Mouse (Mus musculus) kidney, adult 8-10 months (tissue): Measurements from ENCODE around the gene Tpm1.

Experiments used
- DNase-seq, 2 experiments: peaks; one replicate each; pipeline ENCODE4 v3.0.0; 2022

Tpm1 gene

DNA sequence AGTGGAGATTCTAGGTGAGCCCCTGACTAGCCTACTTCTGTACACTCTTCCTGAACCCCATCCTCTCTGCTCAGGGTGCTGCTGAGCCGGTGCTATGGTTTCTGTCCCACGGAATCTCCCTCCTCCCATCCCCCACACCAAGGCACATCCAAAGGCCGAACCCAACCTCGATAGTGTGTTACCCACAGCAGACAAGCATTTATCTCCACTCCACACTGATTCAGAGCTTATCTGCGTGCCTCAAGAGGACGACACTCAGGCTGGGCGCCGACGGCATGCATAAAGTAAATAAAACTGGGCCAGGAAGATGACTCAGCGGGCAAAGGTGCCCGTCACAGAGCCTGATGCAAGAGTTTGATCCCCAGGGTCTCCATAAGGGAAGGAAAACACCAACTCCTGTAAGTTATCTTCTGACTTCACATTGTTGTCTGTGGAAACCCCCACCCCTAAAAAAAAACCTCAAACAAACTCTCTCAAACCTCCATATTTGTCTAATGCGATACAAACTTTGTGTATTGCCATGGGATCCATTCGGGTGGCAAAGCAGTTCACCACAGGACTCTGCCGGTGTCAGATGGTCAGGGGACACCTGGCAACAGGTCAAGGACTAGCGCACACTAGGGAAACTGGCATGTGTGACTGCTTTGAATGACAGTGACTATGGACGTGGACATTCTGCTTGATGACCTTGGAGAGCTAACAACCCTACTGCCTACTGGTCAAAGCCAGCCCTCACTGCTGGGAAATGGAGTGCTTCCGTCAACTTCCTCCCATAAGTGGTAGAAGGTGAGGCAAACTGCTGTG lies 24.1 kb downstream of the Tpm1 start:
- no peak for DNase-seq

DNA sequence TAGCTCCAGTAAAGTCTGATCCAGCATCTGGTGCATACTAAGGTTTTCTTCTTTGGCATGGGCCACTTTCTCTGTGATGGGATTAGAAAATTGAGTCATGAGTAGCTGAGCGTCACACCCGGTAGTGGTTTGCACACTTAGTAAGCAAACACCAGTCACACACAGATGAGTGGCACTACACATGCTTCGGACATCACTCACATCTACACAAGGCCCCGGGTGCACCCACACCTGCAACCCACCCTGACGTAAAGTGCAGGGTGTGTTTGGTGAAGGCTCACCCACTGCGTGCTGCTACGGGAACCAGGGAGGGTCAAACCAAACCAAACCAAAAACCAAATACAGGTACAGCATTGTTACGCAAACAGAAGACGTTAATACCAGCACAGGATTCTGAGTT lies 25.8 kb downstream of the Tpm1 start:
- DNase-seq: no peak

DNA sequence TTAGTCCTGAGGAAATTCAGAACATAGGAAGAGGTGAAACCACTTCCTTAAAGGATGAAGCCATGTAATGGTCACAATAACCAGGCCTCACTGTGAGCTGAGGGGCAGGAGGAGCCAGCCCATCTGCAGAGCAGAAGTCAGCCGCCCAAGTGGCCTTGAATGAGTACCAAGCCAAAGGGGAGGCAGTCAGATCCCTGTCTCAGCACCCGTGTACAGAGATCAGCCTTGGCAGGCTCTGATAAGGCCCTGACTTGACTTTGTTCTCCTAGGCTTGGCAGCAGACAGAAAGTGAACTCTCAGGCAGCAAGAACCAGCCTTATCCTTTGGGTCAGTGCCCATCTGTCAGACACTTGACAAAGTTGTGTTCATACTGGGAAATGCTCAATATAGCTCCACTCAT lies 29.1 kb downstream of the Tpm1 start:
- DNase-seq: no peak

- no peak for DNase-seq
Measured at GRCm38 (mm10) chr9:67013501-67013900, 35.7 kb downstream of the Tpm1 start.

DNA sequence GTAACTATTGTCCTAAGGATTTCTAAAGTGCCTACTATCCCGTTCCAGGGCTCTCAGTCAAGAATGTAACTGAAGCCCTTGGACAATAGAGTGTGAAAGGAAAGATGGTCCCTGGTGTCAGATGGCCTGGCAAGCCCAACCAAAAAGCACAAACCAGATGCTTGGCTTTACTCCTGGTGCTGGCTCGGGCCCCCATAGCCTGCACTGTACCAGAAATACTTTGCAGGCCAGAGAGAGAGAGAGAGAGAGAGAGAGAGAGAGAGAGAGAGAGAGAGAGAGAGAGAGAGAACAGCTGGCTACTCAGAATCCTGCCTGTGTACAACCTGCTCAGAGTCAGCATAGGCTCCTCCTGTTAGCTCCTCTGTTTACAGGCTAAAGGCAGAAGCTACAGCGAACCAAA lies 36.7 kb downstream of the Tpm1 start:
- DNase-seq: no peak

GRCm38 (mm10) chr9:67011483-67011882 lies 37.7 kb downstream of the Tpm1 start:
- DNase-seq: no peak

- no peak for DNase-seq
Measured at GRCm38 (mm10) chr9:67008781-67009180, 40.4 kb downstream of the Tpm1 start.

DNA sequence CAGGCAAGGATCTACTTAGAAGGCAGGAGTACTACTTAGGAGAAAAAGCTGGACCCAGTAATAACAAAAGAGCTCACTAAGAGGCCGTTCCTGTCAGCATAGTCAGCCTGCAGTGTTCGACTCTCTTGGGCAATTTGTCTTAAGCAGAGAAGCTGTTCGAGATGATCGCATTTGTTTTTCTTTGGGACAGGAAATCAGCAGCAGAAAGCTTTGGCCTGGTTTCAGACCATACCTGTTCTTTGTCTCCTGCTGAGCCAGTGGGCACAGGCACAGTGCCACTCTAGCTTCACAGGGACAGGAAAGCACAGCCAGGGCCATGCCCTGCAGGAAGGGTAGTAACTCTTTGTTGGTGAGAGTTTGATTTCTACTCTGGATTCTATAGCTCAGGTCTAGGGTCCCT lies 42.8 kb downstream of the Tpm1 start:
- no peak for DNase-seq

GRCm38 (mm10) chr9:67005161-67005742 lies 44.0 kb downstream of the Tpm1 start:
- no peak for DNase-seq

DNA sequence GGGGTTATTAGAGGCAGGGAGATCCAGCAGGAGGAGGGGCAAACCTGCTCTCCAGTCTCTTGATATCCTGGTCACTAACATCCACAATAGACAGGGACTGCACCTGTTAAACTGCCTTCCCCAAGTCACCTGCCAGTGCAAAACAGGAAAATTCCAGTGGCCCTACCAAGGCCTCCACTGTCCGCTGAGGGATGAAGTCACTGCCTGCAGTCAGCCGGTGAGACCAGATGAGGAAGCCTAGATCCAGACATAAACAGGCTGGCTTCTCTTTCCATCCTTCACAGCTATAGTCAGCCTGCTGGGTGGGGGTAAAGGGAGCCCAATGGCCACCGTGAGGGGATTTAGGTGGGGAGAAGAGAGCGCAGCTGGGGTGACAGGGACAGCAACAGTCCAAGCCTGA lies 45.5 kb downstream of the Tpm1 start:
- no peak for DNase-seq

DNA sequence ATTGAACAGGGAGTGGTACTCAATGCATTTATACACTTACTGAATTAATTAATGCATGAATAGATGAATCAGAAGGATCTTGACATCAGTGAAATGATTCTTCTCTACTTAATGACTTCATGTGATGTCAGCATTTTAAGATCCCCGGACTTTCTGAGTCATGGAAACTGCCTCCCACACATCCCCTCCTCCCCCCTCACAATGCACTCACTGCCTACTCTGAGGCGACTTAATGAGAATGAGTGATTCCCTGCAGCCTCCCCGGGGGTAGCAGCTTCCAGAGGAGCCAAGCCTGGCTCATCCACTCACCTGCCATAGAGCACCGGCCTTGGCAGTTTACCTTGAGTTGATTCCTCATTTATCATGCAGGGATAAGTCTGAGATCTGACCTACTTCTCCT lies 46.0 kb downstream of the Tpm1 start:
- no peak for DNase-seq

DNA sequence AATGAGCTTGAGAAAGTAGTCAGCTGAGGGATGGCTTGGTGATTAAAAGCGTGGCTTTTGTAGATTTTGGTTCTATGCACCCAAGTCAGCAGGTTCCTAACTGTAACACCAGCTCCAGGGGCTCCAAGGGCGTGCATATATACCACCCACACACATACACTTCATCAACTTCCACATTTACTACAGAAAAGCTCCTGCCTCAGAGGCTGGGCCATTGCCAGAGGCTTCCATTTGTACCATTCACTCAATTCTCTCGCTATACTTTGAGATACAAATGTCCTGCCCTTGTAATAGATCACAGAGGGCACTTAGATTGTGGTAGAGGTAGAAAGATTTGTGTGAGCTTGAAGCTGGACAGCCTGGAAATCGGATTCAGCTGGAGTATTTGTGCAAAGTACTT lies 47.7 kb downstream of the Tpm1 start:
- DNase-seq: no peak

DNA sequence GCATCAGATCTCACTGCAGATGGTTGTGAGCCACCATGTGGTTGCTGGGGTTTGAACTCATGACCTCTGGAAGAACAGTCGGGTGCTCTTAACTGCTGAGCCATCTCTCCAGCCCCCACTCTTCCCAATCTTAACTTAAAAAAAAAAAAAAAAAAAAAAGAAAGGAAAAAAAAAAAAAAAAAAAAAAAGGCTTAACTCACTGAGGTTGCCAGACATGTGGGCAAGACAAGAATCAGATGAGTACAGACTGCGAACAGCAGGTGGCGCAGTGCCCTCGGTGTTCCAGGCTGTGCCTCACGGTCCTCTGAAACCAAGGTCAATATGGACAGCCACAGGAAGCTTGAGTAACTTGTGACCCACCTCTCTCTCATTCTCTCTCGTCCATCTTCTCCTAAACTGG lies 48.2 kb downstream of the Tpm1 start:
- peak; percentile 78 to 88 for DNase-seq

DNA sequence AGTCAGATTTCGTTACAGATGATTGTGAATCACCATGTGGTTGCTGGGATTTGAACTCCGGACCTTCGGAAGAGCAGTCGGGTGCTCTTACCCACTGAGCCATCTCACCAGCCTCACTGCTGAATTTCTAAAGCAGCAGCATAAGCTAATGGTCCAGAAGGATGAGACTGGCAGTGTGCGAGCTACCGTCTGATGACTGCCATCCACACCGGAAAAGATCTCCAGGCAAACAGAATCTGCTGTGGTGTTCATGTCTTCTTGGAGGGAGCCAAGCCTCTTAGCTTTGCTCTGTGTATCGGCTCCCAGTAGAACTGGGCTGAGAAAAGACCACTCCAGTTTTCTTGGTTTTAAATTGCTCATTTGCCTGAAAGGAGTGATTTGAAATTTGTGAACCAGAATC lies 49.5 kb downstream of the Tpm1 start:
- no peak for DNase-seq

DNA sequence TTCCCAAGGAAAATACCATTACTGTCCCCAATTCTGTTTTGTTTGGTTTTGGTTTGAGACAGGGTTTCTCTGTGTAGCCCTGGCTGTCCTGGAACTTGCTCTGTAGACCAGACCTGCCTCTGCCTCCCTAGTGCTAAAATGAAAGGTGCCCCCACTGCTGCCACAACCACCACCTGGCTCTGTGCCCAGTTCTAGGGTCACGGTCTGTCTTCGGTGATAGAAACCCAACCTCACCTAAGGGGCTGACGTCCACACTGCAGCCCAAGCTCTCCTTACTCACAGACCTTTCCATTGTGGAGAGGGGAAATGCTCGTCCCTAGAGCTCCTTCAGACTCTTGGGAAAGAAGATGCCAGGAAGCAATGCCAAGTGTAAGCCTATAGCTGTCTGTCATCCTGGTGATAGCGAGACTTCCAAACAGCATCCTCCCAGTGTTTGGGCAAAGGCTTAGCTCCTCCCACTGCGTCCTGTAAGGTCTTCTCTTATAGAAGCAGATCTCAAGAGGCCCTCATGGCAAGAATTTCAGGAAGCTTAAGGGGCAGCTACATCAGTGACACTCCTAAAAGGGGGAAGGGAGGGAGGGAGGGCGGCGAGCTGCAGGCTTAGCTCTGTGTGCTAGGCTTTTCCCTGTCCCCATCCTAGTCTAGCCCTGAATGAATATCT lies 57.3 kb downstream of the Tpm1 start:
- no peak for DNase-seq

DNA sequence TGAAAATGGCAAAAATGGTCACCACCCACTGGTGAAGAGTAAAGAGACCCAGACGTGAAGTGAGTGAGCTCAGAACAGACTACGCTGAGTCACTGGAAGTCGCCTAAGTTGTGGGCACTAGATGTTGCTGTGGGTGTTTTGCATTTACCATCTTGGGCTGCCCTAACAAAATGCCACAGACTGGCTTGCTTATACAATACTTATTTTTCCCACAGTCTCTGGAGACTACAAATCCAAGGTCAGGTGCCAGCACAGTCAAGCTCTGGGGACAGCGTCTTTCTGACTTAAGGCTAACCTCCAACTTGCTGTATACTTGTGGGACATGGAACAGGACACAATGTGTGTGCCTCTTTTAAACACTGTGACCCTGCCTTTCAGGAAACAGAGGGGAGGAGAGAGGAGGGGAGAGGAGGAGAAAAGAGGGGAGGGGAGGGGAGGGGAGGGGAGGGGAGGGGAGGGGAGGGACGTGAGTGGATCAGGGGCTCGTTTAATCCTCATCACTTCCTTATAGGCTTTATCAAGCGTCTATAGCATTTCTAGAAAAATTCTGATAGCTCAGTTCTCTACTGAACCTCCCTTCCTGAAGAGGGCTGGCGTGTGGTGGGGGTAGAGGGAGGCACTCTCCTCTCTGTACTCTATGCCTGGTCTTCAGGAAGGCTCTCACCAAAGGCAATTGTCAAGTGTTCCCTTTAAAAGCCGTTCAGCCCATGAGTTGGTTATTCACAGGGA lies 58.0 kb downstream of the Tpm1 start:
- DNase-seq: no peak

- no peak for DNase-seq
Measured at GRCm38 (mm10) chr9:66990046-66990445, 59.2 kb downstream of the Tpm1 start.

- DNase-seq: no peak
Measured at GRCm38 (mm10) chr9:66989581-66989980, 59.6 kb downstream of the Tpm1 start.

DNA sequence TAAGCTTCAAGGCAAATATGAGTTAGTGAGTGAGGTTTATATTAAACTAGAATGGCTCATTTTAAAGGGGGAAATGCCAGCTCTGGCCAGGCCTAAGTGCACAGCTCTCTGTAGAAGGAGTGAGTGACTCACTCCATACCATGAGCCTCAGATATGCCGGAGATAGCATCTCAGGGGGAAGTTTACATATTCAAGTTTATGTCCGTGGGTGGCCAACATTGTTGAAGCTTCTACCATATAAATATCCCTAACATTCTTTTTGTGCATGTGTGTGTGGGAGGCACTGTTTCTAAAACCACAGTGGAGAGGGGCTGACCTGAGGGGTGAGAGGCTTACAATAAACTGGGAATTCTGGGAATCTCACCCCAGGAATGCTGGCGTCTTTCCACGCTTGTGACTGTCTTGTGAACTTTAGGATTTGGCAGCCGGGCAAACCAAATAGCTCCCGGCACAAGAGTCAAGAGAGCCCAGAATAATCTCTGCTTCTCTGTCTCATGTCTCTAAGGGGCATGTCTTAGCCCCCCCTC lies 60.3 kb downstream of the Tpm1 start:
- DNase-seq: peak; percentile 63 to 65

- no peak for DNase-seq
Measured at GRCm38 (mm10) chr9:66988198-66988887, 60.9 kb downstream of the Tpm1 start.

DNA sequence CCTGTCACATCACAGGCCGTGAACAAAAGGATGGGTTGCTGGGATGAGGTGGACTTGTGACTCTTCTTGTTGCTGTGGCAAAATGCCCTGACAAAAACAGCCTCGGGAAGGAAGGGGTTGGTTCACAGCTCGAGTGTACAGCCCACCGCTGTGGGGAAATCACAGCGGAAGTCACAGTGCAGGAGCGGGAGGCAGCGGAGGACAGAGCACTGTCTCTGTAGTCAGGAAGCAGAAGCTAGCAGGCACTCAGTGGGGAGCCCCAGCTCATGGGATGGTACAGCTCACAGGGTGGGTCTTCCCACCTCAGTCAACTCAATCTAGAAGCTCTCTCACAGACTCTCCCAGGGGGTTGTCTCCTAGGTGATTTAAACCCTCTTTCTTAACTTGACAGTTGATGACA lies 63.8 kb downstream of the Tpm1 start:
- DNase-seq: no peak

DNA sequence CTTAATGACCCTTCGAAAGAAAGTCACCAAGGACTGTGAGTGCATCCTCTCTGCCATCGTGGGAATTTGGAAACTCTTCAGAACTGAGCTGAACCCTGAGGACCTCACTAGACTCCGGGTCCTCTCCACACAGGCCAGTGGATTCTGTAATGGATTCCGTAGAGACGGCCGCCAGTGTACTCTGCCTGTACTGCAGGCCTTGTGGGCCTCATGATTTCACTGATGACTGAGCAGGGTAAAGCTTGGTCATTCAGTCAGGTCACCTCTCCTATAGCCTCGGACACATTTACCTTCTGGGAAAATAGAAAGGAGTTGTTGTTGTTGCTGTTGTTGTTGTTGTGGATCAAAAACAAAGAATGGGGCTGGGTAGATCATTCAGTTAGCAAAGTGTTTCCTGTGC lies 67.1 kb downstream of the Tpm1 start:
- DNase-seq: no peak

DNA sequence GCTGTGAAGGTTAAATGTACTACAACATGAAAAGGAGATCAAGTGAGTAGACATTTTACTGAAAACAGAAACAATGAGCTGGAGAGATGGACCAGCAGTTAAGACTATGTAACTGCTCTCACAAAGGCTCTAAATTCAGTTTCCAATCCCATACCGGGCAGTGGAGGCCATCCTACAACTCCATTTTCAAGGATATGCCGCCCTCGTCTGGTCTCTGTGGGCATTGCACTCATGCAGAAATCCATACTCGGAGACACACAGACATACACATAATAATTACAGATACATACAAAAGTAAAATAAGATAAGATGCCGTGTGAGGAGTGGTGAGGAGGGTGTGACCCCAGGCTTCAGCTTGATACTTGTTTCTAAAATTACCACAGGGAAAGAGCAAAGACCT lies 68.7 kb downstream of the Tpm1 start:
- DNase-seq: peak; percentile 43 to 83
